Mouse (Mus musculus) lung, postnatal 0 days (tissue): ENCODE measurements around the gene Lgr4.

Source experiments
- CTCF ChIP-seq: IDR thresholded peaks from 2 replicates; pipeline ENCODE4 v1.5.1; 2016; ENCODE audit warnings: antibody characterized with exemption, mild to moderate bottlenecking
- EP300 ChIP-seq: IDR thresholded peaks from 2 replicates; pipeline ENCODE4 v1.6.1; 2016; ENCODE audit warnings: antibody characterized with exemption, mild to moderate bottlenecking, control low read depth

- TF ChIP-seq CTCF = no peak
- TF ChIP-seq EP300 = no peak
Observed at GRCm38 (mm10) chr2:109927446-109927845, 10.0 kb downstream of the Lgr4 start.
